Mouse (Mus musculus) liver, embryonic 12.5 days (tissue): ENCODE data around the gene Zfp410. TPM values are rescaled to one million over a fixed set of nuclear protein-coding genes. Genes with fewer than 3 reads are reported as not detected.

Source experiments
- polyA plus RNA-seq: library from polyadenylated mRNA; unstranded; fragments of >200 nt; fragmentation: Nextera tagmentation; extraction: Ambion mirVana; gene quantifications from 2 replicates; pipeline ENCODE4 v1.2.1, GENCODE M21; 2016

The Zfp410 gene
- polyA plus RNA-seq, 1 experiment from 2014 or later, result 51.9 TPM

Other genes starting within 250 kb of the Zfp410 start
- not detected in 2 replicates for gene Acot5, start 247.5 kb upstream of the Zfp410 start, polyA plus RNA-seq
- 0.48 and 0.54 TPM in 2 replicates for gene Acot6, start 216.2 kb upstream of the Zfp410 start, polyA plus RNA-seq
- 0.73 and 1.1 TPM in 2 replicates for gene Dnal1, start 202.5 kb upstream of the Zfp410 start, polyA plus RNA-seq
- 0.08 and 0.20 TPM in 2 replicates for gene Pnma1, start 168.4 kb upstream of the Zfp410 start, polyA plus RNA-seq
- gene Elmsan1, start 98.0 kb upstream of the Zfp410 start, polyA plus RNA-seq, result 6.9 and 8.0 TPM in 2 replicates
- gene Ptgr2, start 31.6 kb upstream of the Zfp410 start, polyA plus RNA-seq, result 34.9 and 35.0 TPM in 2 replicates
- 31.9 and 34.1 TPM in 2 replicates for gene Coq6, start 44.8 kb downstream of the Zfp410 start, polyA plus RNA-seq
- 2.3 and 2.4 TPM in 2 replicates for gene Fam161b, start 45.0 kb downstream of the Zfp410 start, polyA plus RNA-seq
- gene Entpd5, start 92.2 kb downstream of the Zfp410 start, polyA plus RNA-seq, result 11.5 and 12.0 TPM in 2 replicates
- gene Bbof1, start 92.2 kb downstream of the Zfp410 start, polyA plus RNA-seq, result 0.51 and 0.78 TPM in 2 replicates
- 17.7 and 18.2 TPM in 2 replicates for gene Rnf113a2, start 100.3 kb downstream of the Zfp410 start, polyA plus RNA-seq
- gene Aldh6a1, start 134.2 kb downstream of the Zfp410 start, polyA plus RNA-seq, result 17.4 and 17.9 TPM in 2 replicates
- gene Lin52, start 134.6 kb downstream of the Zfp410 start, polyA plus RNA-seq, result 15.3 and 15.5 TPM in 2 replicates